Mouse (Mus musculus): ENCODE data around the gene Camk1. TPM values are rescaled to one million over a fixed set of nuclear protein-coding genes. Genes with fewer than 3 reads are reported as not detected.
A peak's percentile ranks its signal among the peaks of the same experiment; 100 is the strongest.
"Not testable (repeated sequence)": the region's sequence is repeated elsewhere in the genome, so short reads cannot be mapped to it uniquely, and the experiment has no call there.

Camk1 gene
- total RNA-seq, 1 experiment from 2014 or later = 116 TPM

- ATAC-seq (replicated peaks; ENCODE audit: insufficient number of reproducible peaks, low FRiP score, low TSS enrichment, poor library complexity, severe bottlenecking) = no peak
These were observed 22.9 kb upstream of the Camk1 start for GRCm38 (mm10) chr6:113366639-113367038.

- no peak for ATAC-seq (replicated peaks; ENCODE audit: insufficient number of reproducible peaks, low FRiP score, low TSS enrichment, poor library complexity, severe bottlenecking)
These were observed 20.8 kb upstream of the Camk1 start for GRCm38 (mm10) chr6:113364518-113365135.

- ATAC-seq (replicated peaks; ENCODE audit: insufficient number of reproducible peaks, low FRiP score, low TSS enrichment, poor library complexity, severe bottlenecking) = no peak
These were observed 18.5 kb upstream of the Camk1 start for GRCm38 (mm10) chr6:113362241-113362640.

- no peak for ATAC-seq (replicated peaks; ENCODE audit: insufficient number of reproducible peaks, low FRiP score, low TSS enrichment, poor library complexity, severe bottlenecking)
These were observed 17.7 kb upstream of the Camk1 start for GRCm38 (mm10) chr6:113361476-113361875.

- no peak for ATAC-seq (replicated peaks; ENCODE audit: insufficient number of reproducible peaks, low FRiP score, low TSS enrichment, poor library complexity, severe bottlenecking)
These were observed 9.9 kb upstream of the Camk1 start for GRCm38 (mm10) chr6:113353696-113354095.

- no peak for ATAC-seq (replicated peaks; ENCODE audit: insufficient number of reproducible peaks, low FRiP score, low TSS enrichment, poor library complexity, severe bottlenecking)
These were observed 9.0 kb upstream of the Camk1 start for GRCm38 (mm10) chr6:113352820-113353219.

GRCm38 (mm10) chr6:113351653-113352052, 7.9 kb upstream of the Camk1 start:
- peak; percentile 82 for ATAC-seq (replicated peaks; ENCODE audit: insufficient number of reproducible peaks, low FRiP score, low TSS enrichment, poor library complexity, severe bottlenecking)

GRCm38 (mm10) chr6:113351161-113351560, 7.4 kb upstream of the Camk1 start:
- no peak for ATAC-seq (replicated peaks; ENCODE audit: insufficient number of reproducible peaks, low FRiP score, low TSS enrichment, poor library complexity, severe bottlenecking)

- no peak for ATAC-seq (replicated peaks; ENCODE audit: insufficient number of reproducible peaks, low FRiP score, low TSS enrichment, poor library complexity, severe bottlenecking)
These were observed 6.8 kb upstream of the Camk1 start for GRCm38 (mm10) chr6:113350538-113350937.

- no peak for ATAC-seq (replicated peaks; ENCODE audit: insufficient number of reproducible peaks, low FRiP score, low TSS enrichment, poor library complexity, severe bottlenecking)
These were observed 3.1 kb upstream of the Camk1 start for GRCm38 (mm10) chr6:113346897-113347296.

- no peak for ATAC-seq (replicated peaks; ENCODE audit: insufficient number of reproducible peaks, low FRiP score, low TSS enrichment, poor library complexity, severe bottlenecking)
These were observed 537 bp upstream of the Camk1 start for GRCm38 (mm10) chr6:113344321-113344720.

- no peak for ATAC-seq (replicated peaks; ENCODE audit: insufficient number of reproducible peaks, low FRiP score, low TSS enrichment, poor library complexity, severe bottlenecking)
These were observed 1.5 kb downstream of the Camk1 start for GRCm38 (mm10) chr6:113342297-113342696.

GRCm38 (mm10) chr6:113341574-113341973, 2.2 kb downstream of the Camk1 start:
- ATAC-seq (replicated peaks; ENCODE audit: insufficient number of reproducible peaks, low FRiP score, low TSS enrichment, poor library complexity, severe bottlenecking) = 0 out of 2 replicates have a peak, but pooled peaks have one; percentile 28

- ATAC-seq (replicated peaks; ENCODE audit: insufficient number of reproducible peaks, low FRiP score, low TSS enrichment, poor library complexity, severe bottlenecking) = no peak
These were observed 6.7 kb downstream of the Camk1 start for GRCm38 (mm10) chr6:113336852-113337620.

GRCm38 (mm10) chr6:113334216-113334615, 9.6 kb downstream of the Camk1 start:
- ATAC-seq (replicated peaks; ENCODE audit: insufficient number of reproducible peaks, low FRiP score, low TSS enrichment, poor library complexity, severe bottlenecking) = no peak

GRCm38 (mm10) chr6:113333137-113333950, 10.4 kb downstream of the Camk1 start:
- no peak for ATAC-seq (replicated peaks; ENCODE audit: insufficient number of reproducible peaks, low FRiP score, low TSS enrichment, poor library complexity, severe bottlenecking)

GRCm38 (mm10) chr6:113332734-113333133, 11.1 kb downstream of the Camk1 start:
- not testable (repeated sequence) for ATAC-seq (replicated peaks; ENCODE audit: insufficient number of reproducible peaks, low FRiP score, low TSS enrichment, poor library complexity, severe bottlenecking)

GRCm38 (mm10) chr6:113331721-113332120, 12.1 kb downstream of the Camk1 start:
- ATAC-seq (replicated peaks; ENCODE audit: insufficient number of reproducible peaks, low FRiP score, low TSS enrichment, poor library complexity, severe bottlenecking) = no peak

- peak; percentile 63 for ATAC-seq (replicated peaks; ENCODE audit: insufficient number of reproducible peaks, low FRiP score, low TSS enrichment, poor library complexity, severe bottlenecking)
These were observed 13.2 kb downstream of the Camk1 start for GRCm38 (mm10) chr6:113330547-113330946.

All from monocyte, adult 5-6 weeks (primary cell).